Mouse (Mus musculus): Measurements from ENCODE around the gene Neu2. TPM values are rescaled to one million over a fixed set of nuclear protein-coding genes. Genes with fewer than 3 reads are reported as not detected.

Neu2 gene
- polyA plus RNA-seq, 1 experiment from 2014 or later = 2.3 TPM

Other genes starting within 250 kb of the Neu2 start
- 0.14 and 0.34 TPM in 2 replicates for gene Efhd1, start 245.5 kb upstream of the Neu2 start, polyA plus RNA-seq (2014; fragmentation: Nextera tagmentation; extraction: Ambion mirVana)
- 55.1 and 61.2 TPM in 2 replicates for gene Gigyf2, start 182.9 kb upstream of the Neu2 start, polyA plus RNA-seq (2014; fragmentation: Nextera tagmentation; extraction: Ambion mirVana)
- 5.7 and 5.9 TPM in 2 replicates for gene Kcnj13, start 115.2 kb upstream of the Neu2 start, polyA plus RNA-seq (2014; fragmentation: Nextera tagmentation; extraction: Ambion mirVana)
- gene Snorc, start 39.6 kb upstream of the Neu2 start, polyA plus RNA-seq (2014; fragmentation: Nextera tagmentation; extraction: Ambion mirVana) = 0.59 TPM in 1 of 2 replicates, not detected in the other
- gene Ngef, start 64.0 kb downstream of the Neu2 start, polyA plus RNA-seq (2014; fragmentation: Nextera tagmentation; extraction: Ambion mirVana) = 7.4 and 8.9 TPM in 2 replicates
- 5.3 and 6.2 TPM in 2 replicates for gene Inpp5d, start 110.4 kb downstream of the Neu2 start, polyA plus RNA-seq (2014; fragmentation: Nextera tagmentation; extraction: Ambion mirVana)
- gene Atg16l1, start 246.0 kb downstream of the Neu2 start, polyA plus RNA-seq (2014; fragmentation: Nextera tagmentation; extraction: Ambion mirVana) = 36.1 and 36.4 TPM in 2 replicates

Measured in stomach, embryonic 14.5 days (tissue).